Mouse (Mus musculus) T-helper 1 cell (primary cell): Measurements from ENCODE around the gene Chchd1.

Source experiments
- in situ Hi-C: fragments of 300-600 bp; cut with MboI, MseI; formaldehyde crosslinking; loops from one replicate; pipeline ENCODE4 v1.15.1; 2025; ENCODE audit warnings: high pct_unique_total_duplicates

The Chchd1 gene

DNA sequence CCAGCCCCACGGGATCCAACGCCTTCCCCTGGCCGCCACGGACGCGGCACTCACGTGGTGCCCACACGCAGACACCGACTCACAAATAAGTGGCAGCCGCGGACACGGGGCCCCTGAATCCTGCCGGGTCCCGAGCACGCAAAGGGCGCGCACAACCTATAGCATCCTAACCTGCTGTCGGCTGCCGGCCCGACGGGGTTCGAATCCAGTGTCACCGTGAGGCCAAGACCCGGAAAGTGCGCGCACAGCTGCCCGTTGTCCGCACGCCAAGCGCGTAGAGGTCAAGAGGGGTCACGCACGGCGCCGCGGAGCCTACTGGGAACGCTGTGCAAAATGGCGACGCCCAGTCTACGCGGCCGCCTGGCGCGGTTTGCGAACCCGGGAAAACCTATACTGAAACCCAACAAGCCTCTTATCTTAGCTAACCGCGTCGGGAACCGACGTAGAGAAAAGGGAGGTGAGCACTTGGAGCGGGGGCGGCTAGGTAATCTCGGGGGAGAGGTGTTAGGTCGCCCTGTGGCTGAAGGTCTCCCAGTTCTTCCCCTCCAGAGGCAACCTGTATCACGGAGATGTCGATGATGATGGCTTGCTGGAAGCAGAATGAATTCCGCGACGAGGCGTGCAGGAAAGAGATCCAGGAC lies at the start of gene Chchd1:
Gene Chchd1 (plus strand): TSS at position 266 of the 641 bp plus-strand sequence.
- in situ Hi-C loops, result no loop called here

DNA sequence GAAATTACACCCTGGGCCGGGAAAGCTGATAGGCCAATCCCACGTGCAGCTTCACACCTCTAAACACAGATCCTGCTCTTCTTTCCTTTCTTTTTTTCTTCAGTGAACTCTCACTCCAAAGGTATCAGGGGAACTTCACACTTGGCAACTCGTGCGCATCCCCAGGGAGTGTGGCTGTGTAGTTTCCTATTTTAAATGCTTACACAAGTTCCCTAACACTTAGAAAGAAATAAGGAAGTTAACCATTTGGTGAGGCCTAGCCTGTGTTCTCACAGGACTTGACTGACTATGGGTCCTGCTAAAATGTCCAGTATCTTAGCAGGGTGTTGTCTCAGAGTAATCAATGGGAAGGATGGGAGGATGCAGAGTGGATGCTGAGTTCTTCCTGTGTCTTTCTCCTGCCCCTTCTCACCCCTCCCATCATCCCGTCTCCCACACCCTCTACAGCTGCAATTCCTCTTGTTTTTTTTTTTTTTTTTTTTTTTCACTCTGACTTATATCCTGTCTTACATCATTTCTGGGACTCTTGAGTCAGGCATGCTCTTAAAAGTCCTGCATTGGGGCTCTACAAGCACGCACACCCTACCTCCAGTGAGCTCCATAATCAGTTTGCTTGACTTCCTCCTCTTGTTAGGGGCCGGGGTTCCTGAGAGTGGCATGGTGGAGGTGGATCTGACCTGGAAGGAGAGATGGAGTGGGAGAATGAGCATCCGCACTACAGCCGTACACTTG lies 48.0 kb upstream of the Chchd1 start:
- in situ Hi-C loops, result no loop called here

DNA sequence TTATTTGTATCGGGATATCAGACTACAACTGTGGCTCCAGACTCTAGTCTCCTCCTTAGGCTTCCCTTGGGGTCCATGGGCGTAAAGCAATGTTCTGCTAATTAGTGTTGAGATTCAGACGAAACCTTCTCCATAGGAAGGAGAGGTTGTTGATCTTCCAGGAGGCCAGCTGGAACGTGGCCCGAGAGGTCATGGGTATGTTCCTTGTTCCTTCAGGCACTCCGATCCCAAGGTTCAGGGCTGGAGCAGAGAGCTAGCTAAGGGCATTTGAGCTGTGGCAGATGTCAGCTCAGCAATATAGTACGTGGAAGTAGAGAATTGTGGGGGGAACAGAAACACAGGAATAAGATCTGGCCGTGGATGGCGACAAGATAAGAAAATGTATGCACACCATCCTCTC lies 47.1 kb upstream of the Chchd1 start:
- in situ Hi-C loops, result no loop called here

DNA sequence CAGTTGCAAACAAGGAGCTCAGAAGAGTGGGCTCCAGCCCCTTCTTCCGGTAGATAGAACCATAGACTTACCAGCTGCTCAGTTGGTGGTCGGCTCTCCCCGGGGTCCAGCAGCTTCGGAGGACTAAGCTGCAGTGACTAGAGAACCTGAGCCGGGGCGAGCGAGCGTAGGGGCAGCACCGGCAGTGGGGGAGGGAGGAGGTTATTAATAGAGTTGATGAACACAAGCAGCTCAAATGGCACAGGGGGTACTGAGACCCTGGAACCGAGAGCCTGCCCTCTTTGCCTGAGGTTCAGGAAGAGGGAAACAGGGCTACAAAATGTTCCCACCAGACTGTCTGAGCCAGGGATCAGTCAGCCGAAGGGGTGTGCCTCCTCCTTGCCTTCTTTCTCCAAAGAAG lies 46.4 kb upstream of the Chchd1 start, which contains the start of gene Myoz1:
Gene Myoz1 (minus strand): TSS at position 180 of the 400 bp plus-strand sequence.
- in situ Hi-C loops, result no loop called here

DNA sequence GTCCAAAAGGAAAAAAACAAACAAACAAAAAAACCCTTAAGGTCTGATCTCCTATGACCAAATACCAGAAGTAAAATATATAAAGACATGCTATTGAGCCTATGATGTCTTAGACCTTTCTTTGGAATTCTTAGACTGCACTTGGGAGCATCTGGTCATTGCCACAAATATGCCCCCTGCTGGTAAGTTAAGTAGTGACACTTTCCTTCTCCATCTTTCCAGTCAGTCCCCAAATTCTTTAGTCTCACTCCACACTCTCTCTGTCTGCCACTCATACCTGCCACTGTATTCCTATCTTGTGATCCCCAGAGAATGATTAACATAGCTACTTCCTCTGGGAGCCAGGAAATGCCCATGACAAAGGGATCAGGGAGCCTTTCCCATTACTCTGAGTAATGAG lies 44.5 kb upstream of the Chchd1 start:
- in situ Hi-C loops, result no loop called here

DNA sequence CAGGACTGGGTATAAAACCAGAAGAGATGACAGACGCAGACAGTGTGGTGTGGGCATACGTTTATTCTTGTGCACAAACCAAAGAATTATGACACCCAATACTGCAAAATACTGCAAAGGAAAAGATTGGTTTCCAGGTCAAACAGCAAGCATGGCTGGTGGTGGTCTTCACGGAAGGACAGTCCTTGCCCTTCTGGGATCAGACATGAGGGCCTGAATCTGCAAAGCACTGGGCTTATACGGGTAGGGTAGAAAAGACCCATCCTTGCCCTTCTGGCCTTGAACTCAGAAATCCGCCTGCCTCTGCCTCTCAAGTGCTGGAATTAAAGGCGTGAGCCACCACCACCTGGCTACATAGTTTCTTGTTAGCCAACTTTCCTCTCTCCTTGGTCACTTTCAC lies 43.9 kb upstream of the Chchd1 start:
- in situ Hi-C loops, result no loop called here

DNA sequence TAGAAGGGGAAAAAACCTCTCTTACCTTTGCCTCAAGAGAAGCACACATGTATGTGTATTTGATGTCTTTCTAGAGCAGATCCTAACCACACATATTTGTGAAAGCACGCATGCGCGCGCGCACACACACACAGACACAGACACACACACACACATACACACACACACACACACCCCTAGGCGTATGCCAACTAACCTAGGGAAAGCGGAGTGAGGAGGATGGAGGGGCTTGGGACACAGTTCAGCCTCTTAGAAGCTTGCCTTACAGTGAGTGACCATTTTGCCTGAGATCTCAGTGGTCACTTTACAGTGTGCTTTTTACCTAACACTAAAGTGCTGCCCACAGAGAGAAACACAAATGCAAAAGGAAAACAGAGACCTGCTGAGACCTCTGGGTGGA lies 43.1 kb upstream of the Chchd1 start:
- in situ Hi-C loops, result loop anchor here (5.0 kb wide), 1 partner anchor 82 kb away; no protein-coding TSS in a partner anchor

DNA sequence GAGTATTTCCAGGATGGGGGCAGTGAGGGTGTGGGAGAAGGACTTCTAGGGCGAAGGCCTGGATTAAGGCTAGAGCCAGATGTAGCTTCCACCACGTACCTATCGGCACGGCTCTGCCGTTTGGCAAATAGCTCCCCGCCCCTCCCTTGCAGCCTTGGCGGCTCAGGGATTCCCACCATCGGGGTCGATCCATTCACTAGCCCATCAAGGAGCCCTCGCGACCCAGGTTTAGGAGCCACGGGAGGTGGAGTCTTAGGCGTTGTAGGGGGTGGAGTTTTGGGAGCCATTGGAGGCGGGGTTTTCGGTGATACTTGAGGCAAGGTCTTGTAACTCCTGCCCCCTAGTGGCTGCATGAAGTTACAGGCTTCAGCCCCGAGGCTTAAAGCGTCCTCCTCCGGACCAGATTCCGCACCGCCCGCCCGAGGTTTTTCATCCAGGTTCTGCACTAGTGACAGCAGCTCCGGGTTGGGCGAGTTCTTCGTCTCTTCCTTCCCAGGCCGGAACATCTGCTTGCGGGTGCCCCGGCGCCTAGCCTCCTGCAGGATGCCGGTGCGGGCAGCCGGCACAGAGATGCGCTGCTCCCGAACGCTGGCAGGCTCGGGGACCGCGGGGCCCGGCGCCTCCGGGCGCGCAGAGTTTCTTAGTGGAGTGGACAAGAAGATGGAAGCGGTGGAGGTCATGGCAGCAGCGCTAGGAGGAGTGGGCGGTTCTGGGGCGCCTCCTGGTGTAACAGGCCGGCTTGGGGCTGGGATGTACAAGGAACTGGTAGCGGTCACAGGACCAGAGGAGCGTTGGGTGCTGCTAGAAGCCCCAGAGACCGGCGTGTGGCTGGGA lies 41.8 kb upstream of the Chchd1 start:
- in situ Hi-C loops, result loop anchor here (5.0 kb wide), 1 partner anchor 84 kb away; no protein-coding TSS in a partner anchor

DNA sequence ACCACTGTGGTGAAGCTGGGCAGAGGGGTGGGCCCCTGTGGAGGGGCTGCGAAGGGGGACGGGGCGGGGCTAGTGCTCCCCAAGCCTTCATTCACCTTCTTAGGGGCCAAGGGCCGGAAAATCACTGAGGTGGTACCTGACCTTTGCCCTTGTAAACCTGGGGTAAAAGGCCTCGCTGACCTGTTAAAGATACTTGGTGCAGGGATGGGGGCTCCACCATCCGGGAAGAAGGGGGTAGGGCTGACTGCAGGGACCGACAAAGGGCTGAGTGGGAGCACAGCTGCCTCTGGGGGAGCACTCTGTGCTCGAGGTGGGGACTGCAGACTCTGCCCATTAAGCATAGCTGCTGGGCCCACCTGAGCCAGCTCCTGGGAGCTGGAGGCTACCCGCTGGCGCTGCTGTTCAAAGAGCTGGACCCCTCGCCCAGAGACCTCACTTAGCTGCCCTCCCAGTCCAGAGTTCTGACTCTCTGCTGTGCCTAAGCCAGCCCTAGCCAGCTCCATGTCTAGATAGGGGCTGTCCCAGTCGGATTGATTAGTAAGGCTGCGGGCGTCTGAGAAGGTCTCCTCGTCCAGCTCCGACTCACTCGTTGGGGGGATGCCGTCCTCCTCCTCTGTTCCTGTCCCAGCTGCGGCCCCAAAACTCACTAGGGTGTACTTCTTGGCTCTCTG lies 41.0 kb upstream of the Chchd1 start:
- in situ Hi-C loops, result loop anchor here (5.0 kb wide), 1 partner anchor 84 kb away; no protein-coding TSS in a partner anchor

DNA sequence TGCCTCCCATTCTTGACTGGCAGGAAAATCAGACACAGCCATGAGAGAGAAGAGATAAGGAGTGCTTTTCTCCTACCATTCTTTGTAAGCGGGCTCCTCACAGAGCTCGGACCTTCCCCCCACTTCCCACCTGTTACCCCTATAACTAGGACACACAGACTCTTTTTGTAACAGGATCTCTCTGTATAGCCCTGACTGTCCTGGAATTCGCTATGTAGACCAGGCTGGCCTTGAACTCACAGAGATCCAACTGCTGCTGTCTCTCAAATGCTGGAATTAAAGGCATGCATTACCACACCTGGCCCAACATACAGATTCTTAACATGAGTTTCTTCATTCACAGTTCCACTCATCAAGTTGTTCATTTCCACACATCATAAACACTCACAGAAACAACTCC lies 40.1 kb upstream of the Chchd1 start:
- in situ Hi-C loops, result loop anchor here (5.0 kb wide), 1 partner anchor 85 kb away; no protein-coding TSS in a partner anchor

DNA sequence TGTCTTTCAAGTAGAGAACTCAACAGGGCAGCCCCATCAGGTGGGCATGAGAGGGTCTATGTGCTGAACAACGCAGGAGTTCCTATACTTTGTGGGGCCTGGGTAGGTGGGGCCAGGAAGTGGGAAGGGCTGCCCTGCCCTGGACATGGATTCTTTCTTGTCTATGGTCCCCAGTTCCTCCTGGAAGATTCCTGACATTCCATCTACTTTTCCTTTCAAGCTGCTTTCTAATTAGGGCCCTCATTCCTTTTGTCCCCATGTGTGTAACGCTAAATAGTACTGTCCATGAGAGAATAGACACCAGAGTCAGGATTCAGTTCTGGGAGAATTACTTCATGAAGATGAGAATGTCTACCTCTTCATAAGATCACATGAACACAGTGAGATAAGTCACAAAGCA lies 39.2 kb upstream of the Chchd1 start:
- in situ Hi-C loops, result loop anchor here (5.0 kb wide), 1 partner anchor 86 kb away; no protein-coding TSS in a partner anchor

DNA sequence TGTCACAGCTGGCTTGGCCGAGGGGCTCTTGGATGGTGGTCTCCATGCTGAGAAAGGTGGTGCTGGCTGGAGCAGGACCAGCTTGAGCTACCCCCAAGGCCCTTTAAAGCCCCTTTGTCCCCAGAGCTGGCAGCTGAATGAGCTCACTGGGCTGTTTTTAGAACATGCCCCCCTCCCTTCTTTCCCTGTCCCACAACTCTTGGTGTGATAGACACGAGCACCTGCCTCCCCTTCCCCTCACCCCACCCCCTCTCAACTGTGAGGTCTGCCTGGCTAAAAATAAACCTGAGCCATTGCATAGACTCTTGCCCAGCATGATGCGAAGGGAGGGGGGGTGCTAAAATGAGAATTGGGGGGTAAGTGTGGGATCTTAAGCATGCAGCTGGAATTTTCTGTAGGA lies 38.4 kb upstream of the Chchd1 start:
- in situ Hi-C loops, result loop anchor here (5.0 kb wide), 1 partner anchor 87 kb away; no protein-coding TSS in a partner anchor

DNA sequence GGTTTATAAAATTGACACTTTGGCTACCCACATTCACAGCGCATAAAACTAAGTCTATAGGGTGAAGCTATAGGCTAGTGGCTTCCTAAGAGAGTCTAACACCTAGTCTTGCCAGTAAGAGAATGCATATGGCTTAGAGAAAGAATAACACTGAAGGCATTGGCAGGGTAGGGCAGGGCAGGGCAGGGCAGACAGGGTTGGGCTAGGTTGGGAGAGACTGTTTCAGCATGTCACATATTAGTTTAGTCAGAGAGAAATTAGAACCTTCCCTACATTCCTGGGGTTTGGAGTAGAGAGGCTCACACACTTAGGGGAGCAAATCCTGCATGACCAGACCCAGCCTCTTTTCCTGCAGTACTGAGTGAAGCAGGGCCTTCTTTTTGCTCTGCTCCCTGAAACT lies 35.3 kb upstream of the Chchd1 start:
- in situ Hi-C loops, result no loop called here

DNA sequence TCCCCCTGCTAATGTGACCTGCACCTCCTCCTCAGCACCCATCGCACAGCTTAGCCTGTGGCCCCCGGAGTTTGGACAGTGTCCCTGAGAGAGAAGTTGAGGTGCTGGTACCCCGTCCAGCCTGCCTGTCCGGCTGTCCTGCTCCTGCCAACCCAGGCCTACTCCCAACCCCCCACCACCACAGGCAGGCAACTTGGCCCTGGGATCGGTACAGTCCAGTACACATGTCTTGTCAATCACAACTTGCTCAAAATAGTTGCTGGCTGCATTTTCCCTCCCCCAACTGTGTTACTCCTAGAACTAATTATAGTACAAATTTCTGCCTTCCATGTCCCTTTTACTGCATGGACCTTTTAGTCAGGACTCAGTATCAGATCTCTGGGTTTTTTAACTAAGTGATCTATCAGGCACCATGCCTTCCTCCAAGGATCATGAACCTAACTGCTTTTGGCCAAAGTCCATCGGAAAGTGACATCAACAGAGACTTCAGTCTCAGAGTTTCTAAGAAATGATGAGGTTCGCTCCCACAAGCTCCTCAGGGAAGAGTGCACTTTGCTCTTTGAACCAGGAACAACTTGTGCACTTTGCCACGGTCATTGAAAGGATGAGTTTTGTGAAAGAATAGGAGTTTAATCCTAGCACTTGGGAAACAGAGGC lies 34.5 kb upstream of the Chchd1 start, which contains the start of gene Synpo2l:
Gene Synpo2l (minus strand): TSS at position 201 of the 657 bp plus-strand sequence.
- in situ Hi-C loops, result no loop called here

DNA sequence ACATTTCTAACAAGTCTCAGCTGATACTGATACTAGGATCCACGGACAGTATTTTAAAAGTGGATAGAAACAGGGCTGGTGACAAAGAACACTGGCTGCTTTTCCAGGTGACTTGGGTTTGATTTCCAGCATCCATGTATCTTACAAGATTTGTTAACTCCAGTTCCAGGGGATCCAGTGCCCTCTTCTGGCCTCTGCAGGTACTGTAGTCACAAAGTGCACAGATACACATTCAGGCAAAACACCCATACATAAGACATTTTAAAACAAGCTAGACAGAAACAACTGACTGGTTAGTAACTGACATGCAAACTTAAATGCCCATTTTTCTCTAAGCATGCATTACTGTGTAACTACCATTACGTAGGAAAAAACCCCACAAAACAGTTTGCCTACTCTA lies 29.8 kb upstream of the Chchd1 start:
- in situ Hi-C loops, result no loop called here

DNA sequence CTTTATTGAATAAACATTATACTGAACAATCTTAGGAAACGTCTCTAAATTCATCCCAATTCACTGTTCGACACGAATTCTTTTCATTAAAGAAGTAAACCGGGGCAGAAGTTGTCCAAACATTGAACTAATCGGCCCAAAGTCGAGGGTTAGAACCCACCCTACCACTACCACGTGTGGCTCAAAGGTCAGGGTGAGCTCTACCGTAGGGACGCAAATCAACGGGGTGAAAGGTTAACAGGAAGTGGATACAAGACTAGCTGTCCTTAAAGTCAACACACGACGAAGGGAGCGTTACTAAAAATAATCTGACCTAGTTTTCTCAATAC lies 29.1 kb upstream of the Chchd1 start:
- in situ Hi-C loops, result no loop called here

DNA sequence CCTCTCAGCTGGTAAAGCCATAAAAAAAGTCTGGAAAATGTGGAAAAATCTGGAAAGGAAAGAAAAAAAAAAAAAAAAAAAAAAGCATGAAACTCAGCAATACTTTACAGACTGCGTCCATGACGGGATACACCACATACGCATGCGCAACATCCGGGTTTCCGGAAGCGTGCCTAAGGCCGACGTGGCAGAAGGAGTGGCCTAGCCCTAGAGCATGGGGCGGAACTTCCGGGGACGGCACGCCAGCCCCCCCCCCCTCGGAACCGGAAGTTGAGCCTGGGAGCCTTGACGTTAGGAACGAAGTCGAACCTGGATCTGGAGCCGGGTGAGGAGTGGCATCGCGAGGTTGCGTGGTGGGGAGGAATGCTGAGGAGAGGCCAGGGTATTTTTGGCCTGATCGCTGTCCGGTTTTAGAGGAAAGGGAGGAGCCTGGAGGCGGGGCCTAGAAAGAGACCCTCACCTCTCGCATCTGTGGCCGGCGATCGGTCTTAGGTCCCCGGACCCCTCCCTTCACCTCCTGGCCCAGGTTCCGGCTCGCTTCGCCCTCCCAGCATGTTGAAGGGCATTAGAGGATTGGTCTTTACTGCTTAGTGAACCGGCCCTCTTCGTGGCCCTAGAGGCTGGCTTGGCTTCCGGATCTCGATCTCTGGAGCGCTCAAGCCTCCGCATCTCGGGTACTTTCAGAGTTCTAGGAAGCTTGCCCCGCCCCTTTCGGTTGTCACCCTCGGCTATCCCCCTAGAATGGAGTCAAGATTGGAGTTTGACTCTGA lies 28.6 kb upstream of the Chchd1 start, which contains the start of gene Sec24c:
Gene Sec24c (plus strand): TSS at position 245 of the 770 bp plus-strand sequence.
- in situ Hi-C loops, result no loop called here

DNA sequence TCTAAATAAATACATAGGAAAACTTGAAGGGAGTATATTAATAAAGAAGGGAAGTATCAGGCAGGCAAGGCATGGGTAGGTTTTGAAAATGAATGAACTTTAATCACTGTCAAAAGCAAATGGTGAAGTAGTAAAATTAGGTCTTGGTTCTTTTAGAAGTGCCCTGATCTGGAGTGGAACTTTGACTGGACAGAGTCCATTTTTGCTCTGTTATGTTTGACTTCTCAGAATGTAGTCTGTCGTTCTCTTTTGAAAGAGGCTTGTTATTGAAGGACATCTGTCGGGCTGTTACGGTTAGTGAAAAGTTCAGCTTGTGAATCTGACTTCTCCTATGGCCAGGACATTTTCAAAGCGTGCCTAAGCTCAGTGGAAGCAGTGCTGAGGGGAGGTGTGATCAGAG lies 24.9 kb upstream of the Chchd1 start:
- in situ Hi-C loops, result no loop called here

DNA sequence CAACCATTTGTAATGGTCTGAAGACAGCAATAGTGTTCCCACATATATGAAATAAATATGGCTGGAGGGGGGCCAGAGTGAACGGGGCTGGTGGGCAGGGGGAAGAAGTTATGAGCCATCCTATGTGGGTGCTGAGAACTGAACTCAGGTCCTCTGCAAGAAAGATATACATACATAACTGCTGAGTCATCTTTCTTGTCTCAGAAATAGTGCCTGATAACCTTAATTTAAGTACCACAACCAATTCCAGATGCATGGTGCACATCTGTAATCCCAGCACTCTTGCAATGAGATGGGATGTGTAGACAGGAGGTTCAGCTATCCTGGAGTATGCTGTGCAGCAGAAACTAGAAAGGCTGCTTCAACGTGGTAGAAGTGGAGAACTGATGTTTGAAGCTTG lies 21.1 kb upstream of the Chchd1 start:
- in situ Hi-C loops, result no loop called here

DNA sequence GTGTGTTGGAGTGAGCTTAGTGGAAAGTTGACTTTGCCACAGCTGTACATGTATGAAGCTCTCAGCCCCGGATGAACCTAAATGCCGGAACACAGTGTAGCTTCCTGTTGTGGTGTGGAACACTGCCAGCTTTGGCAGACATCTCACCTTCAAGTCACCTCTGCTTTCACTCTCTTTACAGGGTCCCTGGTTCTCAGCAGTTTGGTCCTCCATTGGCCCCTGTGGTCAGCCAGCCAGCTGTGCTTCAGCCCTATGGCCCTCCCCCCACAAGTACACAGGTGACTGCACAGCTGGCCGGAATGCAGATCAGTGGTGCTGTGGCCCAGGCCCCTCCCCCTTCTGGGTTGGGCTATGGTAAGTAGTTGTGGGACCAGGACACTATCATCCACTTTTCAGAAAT lies 20.3 kb upstream of the Chchd1 start:
- in situ Hi-C loops, result no loop called here
